Mouse (Mus musculus): ENCODE results near the gene Megf6. TPM values are rescaled to one million over a fixed set of nuclear protein-coding genes. Genes with fewer than 3 reads are reported as not detected.

The Megf6 gene
- polyA plus RNA-seq, 1 experiment from 2014 or later = 5.8 TPM

DNA sequence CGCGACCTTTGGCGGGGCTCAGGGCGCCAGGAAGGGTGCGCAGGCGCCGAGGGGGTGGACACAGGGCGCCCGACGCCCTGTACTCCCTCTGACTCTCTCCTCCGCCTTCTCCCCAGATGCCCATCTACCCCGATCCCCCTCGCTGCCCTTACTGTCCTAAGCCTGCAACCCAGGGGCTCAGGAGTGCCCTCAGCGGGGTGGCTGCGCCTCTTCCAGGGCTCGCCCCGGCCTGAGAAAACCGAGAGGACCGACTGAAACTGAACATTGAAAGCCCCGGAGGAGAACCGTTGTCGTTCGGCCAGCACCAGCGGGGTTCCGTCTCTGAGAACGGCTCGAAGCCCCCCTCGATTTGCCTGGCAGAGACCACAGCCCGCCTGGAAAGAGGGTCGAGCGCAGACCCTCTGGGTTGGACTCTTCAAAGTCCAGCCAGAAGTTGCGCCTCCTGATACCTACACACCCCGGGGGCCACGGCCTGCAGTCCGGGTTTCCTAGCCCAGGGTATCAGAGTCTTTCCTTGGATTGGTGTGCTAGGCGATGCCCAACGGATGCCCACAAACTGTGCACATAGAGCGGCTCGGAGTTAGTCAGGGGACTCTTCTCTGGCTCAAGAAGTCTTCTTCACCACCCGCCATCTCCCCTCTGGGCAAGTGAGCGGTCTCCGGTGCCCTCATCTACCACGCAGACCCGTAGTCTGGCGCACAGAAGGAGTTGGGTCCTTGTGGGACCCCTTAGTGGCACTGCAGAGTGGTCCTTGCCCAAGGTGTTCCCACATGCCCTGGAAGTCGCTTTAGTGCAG, 30.1 kb upstream of the Megf6 start:
- peak overlapping the region; percentile 86 for H3K4me2 ChIP-seq
- H3K9me3 ChIP-seq (replicated peaks) = no peaks in the 10 kb centered on the region
- no peak overlapping the region for H3K27ac ChIP-seq
- ATAC-seq = no peak
- peak overlapping the region; percentile 83 for H3K4me3 ChIP-seq
- WGBS = under 1% methylated on average over 46 of the region's 46 CpGs
- H3K4me1 ChIP-seq = peaks cover 42% of the 10 kb centered on the region
- peaks cover 64% of the 10 kb centered on the region for H3K27me3 ChIP-seq
- no peaks in the 10 kb centered on the region for H3K36me3 ChIP-seq (ENCODE audit: poor library complexity, severe bottlenecking)
- H3K9ac ChIP-seq = peak overlapping the region; percentile 63

DNA sequence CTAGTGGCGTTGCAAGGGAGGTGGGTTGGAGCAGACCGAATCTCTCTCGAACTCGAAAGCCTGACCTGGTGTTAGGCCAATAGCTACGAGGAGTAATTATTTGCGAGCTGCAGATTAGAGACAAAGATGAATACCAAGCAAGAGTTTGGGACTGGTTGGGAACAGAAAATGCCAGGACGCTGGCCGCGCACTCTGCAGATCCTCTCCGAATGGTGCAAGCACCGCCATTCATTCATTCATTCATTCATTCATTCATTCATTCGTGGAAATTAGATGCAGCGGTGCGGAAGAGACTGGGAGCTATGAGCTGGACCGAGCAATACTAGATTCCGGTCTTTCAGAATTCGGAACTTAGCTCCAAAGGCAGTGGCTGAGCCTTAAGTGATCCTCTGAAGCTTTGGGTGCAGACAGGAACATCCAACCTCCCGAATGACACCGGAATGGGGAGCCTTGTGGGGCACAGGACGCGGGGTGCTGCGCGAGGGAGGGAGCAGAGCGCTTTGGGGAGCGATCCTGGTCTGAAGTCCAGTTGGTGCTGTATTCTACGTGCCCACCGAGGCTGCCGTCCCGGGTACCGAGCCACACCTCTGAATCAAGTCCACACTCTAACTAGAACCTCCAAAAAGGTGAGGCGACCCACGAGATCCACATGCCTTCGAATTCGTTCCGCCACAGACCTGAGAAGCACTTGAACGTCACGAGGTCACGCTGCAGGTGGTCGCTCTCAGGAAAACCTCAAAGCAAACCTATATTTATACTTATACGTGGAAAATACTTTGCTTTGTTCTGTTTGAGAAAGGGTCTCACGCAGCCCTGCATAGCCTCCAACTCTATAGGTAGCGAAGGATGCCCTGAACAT, 29.3 kb upstream of the Megf6 start:
- Histone ChIP-seq H3K36me3 (ENCODE audit: poor library complexity, severe bottlenecking) (peaks cover 2% of the 10 kb centered on the region; the same call in 1 of the 2 replicates), H3K27ac (no peak overlapping the region), H3K4me2 (peak overlapping the region; percentile 86), H3K9me3 (replicated peaks) (no peaks in the 10 kb centered on the region), H3K9ac (no peak overlapping the region), H3K4me3 (peak overlapping the region; percentile 83), H3K27me3 (peaks cover 56% of the 10 kb centered on the region), H3K4me1 (peaks cover 42% of the 10 kb centered on the region)
- WGBS = 1% methylated on average over 42 of the region's 42 CpGs
- no peak for ATAC-seq

DNA sequence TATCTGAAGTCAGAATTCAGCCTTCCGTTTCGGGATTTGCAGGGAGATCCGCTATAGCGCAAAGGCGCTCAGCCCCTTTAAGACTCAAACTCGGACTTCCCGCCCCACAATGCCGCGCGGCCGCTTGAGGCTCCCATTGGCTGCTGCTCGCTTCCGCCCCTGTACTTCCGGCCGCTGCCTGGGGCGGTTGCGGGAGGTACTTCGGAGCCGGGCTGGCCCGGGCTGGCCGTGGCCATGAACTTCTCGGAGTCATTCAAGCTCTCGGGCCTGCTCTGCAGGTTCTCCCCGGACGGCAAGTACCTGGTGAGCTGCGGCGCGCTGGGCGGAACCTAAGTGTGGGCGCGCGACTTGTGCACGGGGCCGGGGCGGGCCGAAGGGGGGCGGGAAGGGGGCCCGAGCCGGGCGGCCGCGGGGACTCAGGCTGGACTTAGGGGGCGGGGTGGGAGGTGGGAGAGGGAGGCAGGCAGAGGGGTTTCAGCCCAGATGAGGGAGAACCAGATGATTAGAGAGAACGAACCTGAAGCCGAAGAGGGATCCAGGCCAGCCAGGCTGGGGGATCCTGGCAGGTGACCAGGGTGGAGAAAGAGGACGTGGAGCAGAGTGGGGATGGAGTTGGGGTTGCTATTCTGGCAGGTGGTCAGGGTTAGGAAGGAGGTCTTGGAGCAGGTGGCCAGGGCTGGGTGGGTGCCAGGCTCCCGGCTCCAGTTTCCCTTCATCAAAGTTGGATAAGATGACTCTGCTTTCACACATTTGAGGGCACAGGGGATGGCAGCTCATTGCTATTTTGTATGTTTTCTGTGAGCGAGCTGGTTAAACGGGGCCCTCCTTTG, 28.1 kb upstream of the Megf6 start, which contains the start of gene Wrap73:
Gene Wrap73 (plus strand): TSS at position 162 of the 830 bp plus-strand sequence.
- peak; percentile 96 for ATAC-seq
- Histone ChIP-seq H3K4me3 (peak within 1 kb of the TSS; percentile 83), H3K27me3 (peaks cover 44% of the 10 kb centered on the region), H3K4me1 (peaks cover 42% of the 10 kb centered on the region), H3K4me2 (peak within 1 kb of the TSS; percentile 86), H3K27ac (peak within 1 kb of the TSS; percentile 57), H3K9ac (peak within 1 kb of the TSS; percentile 81), H3K9me3 (replicated peaks) (no peaks in the 10 kb centered on the region), H3K36me3 (ENCODE audit: poor library complexity, severe bottlenecking) (peaks cover 14% of the 10 kb centered on the region)
- WGBS = 2% methylated on average over 48 of the region's 49 CpGs

DNA sequence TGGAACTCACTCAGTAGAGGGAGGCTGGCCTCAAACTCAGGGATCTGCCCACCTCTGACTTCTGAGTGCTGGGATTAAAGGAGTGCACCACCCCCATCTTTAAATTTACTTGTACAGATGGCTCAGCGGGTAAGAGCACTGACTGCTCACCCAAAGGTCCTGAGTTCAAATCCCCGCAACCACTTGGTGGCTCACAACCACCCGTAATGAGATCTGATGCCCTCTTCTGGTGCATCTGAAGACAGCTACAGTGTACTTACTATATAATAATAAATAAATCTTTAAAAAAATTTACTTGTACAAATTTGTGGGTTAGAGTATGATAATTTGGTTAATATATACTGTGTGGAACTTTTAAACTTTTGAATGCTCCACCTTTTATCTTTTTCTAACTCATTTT, 25.8 kb upstream of the Megf6 start:
- ATAC-seq = no peak
- Histone ChIP-seq H3K27me3 (peaks cover 21% of the 10 kb centered on the region), H3K4me1 (peaks cover 37% of the 10 kb centered on the region), H3K4me2 (no peak overlapping the region), H3K9me3 (replicated peaks) (no peaks in the 10 kb centered on the region), H3K36me3 (ENCODE audit: poor library complexity, severe bottlenecking) (peaks cover 34% of the 10 kb centered on the region), H3K4me3 (no peak overlapping the region), H3K27ac (no peak overlapping the region), H3K9ac (no peak overlapping the region)
- WGBS = 76% methylated on average over 3 of the region's 3 CpGs

DNA sequence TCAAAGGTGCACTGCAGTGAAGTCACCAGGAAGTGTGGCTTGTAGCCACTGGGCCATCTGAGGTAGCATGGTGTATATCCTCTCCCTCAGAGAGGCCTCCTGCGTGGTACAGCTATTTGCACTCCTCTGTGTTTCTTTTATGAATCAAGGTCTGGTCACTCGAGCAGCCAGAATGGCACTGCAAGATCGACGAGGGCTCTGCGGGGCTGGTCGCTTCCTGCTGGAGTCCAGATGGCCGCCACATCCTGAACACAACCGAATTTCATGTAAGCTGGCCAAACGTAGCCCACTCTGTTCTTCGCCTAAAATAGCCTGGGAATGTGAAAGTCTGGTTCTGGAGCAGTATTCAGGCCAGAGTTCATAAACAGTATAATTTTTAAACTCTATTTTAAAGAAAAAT, 24.2 kb upstream of the Megf6 start:
- ATAC-seq = no peak
- no peak overlapping the region for H3K9ac ChIP-seq
- peaks cover 5% of the 10 kb centered on the region for H3K27me3 ChIP-seq
- peaks cover 20% of the 10 kb centered on the region for H3K4me1 ChIP-seq
- no peaks in the 10 kb centered on the region for H3K9me3 ChIP-seq (replicated peaks)
- no peak overlapping the region for H3K4me2 ChIP-seq
- peaks cover 50% of the 10 kb centered on the region for H3K36me3 ChIP-seq (ENCODE audit: poor library complexity, severe bottlenecking)
- H3K27ac ChIP-seq = no peak overlapping the region
- no peak overlapping the region for H3K4me3 ChIP-seq
- WGBS = 87% methylated on average over 10 of the region's 10 CpGs

DNA sequence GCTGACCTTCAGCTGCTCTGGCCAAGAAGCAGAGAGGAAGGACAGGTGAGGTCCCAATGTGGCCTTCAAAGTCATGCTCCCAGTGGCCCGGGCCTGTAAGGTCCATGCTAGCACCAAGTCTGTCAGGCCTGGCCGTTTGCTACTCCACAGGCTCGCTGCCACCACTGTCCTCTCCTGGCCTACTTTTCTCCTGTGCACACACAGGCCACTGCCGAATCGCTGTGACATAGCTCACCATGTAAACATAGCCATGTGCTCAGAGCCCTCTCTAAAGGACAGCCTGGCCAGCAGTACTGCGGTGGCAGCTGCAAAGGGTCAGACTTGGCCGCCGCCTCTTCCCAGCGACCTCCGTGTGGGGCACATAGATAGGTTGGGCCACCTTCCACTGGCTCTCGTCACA, 16.4 kb upstream of the Megf6 start:
- H3K9ac ChIP-seq = no peak overlapping the region
- no peak overlapping the region for H3K4me2 ChIP-seq
- no peak for ATAC-seq
- H3K27me3 ChIP-seq = no peaks in the 10 kb centered on the region
- peaks cover 5% of the 10 kb centered on the region for H3K4me1 ChIP-seq
- no peak overlapping the region for H3K27ac ChIP-seq
- WGBS = 73% methylated on average over 11 of the region's 11 CpGs
- H3K36me3 ChIP-seq (ENCODE audit: poor library complexity, severe bottlenecking) = peaks cover 97% of the 10 kb centered on the region
- no peaks in the 10 kb centered on the region for H3K9me3 ChIP-seq (replicated peaks)
- H3K4me3 ChIP-seq = no peak overlapping the region

DNA sequence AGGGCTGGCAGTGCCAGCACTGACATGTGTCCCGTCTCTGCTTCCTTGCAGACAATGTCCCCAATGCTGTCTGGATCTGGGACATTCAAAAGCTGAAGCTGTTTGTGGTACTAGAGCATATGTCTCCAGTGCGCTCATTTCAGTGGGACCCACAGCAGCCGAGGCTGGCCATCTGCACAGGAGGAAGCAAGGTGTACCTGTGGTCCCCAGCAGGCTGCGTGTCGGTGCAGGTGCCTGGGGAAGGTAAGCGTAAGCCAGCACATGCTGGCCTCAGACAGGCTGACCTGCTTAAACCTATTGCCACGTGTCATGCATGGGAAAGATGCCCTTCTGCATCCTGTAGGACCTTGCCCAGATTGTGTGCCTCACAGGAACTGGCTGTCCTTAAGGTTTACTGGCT, 14.5 kb upstream of the Megf6 start:
- H3K4me3 ChIP-seq = no peak overlapping the region
- no peak overlapping the region for H3K27ac ChIP-seq
- H3K9ac ChIP-seq = no peak overlapping the region
- 87% methylated on average over 7 of the region's 7 CpGs for WGBS
- H3K4me1 ChIP-seq = peaks cover 15% of the 10 kb centered on the region
- no peaks in the 10 kb centered on the region for H3K9me3 ChIP-seq (replicated peaks)
- no peaks in the 10 kb centered on the region for H3K27me3 ChIP-seq
- ATAC-seq = no peak
- H3K36me3 ChIP-seq (ENCODE audit: poor library complexity, severe bottlenecking) = peaks cover 77% of the 10 kb centered on the region
- no peak overlapping the region for H3K4me2 ChIP-seq

DNA sequence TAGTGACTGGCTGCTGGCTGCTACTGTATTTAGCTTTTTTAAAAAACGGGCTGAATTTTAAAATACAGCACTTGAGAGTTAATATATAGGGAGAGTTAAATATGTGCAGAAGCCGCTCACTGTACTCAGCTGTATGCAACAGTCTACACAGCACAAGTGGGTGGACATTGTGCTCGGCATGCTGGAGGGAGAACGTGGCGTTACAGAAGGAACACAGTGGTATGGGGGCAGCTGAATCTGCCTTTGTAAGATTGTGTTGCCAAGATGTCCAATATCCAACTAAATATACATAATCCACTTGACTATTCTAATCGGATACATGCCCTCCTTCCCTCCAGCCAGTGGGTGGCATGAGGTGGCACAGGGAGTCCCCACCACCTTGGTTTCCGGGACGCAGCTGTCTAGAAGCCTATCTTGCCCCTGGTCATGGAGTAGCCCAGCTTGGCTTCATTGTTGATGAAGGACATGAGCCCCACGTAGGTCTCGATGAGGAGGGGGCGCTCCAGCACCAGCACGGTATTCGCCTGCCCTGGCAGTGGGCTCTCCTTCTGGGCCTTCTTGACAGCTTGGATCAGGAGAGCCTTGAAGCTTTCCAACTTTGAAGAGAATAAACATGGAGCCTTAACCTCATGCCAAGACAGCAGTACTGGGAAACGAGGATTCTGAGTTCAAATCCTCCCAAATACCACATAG, 12.4 kb upstream of the Megf6 start:
- Histone ChIP-seq H3K27me3 (no peaks in the 10 kb centered on the region), H3K9me3 (replicated peaks) (no peaks in the 10 kb centered on the region), H3K9ac (no peak overlapping the region), H3K4me3 (no peak overlapping the region), H3K36me3 (ENCODE audit: poor library complexity, severe bottlenecking) (peaks cover 57% of the 10 kb centered on the region), H3K4me1 (peaks cover 22% of the 10 kb centered on the region), H3K27ac (no peak overlapping the region), H3K4me2 (no peak overlapping the region)
- no peak for ATAC-seq
- WGBS = 94% methylated on average over 14 of the region's 14 CpGs

DNA sequence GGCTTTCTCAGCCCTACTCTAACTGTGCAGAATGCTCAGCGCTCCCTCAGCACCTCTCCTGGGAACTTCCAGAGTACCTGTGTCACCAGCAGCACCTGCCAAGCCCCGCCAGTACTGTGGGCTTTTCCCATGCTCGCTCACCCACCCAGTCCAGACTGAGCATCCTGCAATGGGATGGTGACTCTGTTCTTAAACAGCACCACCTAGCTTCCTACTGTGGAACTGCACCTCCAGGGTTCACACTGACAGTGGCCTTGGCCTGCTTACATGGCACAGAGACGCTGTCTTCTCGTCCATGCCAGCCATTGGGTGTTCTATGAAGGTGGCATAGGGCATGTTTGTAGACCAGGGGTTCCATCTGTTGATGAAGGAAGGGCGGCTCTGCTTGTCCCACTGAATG, 11.5 kb upstream of the Megf6 start:
- Histone ChIP-seq H3K27me3 (no peaks in the 10 kb centered on the region), H3K4me1 (peaks cover 22% of the 10 kb centered on the region), H3K9me3 (replicated peaks) (no peaks in the 10 kb centered on the region), H3K4me3 (peak overlapping the region; percentile 88), H3K27ac (no peak overlapping the region), H3K4me2 (peak overlapping the region; percentile 84), H3K9ac (no peak overlapping the region), H3K36me3 (ENCODE audit: poor library complexity, severe bottlenecking) (peaks cover 50% of the 10 kb centered on the region)
- ATAC-seq = peak; percentile 11; the same call in 1 of the 2 replicates
- WGBS = 12% methylated on average over 6 of the region's 6 CpGs

DNA sequence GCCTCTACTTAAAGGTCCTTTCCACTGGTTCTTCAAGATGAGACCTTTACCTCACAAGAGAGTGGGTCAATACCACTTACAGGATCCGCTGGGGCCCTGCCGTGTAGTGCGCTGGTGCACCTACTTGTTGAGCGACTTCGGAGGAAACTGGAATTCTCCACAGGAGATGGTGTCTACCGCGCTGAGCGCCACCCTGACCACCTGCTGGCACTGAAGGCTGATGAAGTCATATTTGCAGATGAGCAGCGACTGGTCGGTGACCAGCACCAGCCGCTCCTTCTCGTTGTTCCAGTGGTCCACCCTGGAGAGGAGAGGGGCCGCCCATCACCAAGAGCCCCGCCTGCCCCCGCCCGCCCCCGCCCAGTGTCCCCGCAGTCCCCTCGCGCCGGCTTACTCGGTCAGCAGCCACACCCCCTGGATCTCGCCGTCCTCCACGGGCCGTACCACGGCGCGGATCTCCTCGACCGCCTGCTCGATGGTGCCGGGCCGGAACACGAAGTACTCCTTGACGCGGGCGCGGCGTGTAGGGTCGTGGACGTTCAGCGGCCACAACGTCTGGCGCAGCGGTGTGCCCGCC, 10.5 kb upstream of the Megf6 start:
- 2% methylated on average over 41 of the region's 47 CpGs for WGBS
- H3K9ac ChIP-seq = peak overlapping the region; percentile 81
- peaks cover 22% of the 10 kb centered on the region for H3K4me1 ChIP-seq
- peaks cover 40% of the 10 kb centered on the region for H3K36me3 ChIP-seq (ENCODE audit: poor library complexity, severe bottlenecking)
- peak; percentile 56 for ATAC-seq
- peak overlapping the region; percentile 88 for H3K4me3 ChIP-seq
- no peaks in the 10 kb centered on the region for H3K9me3 ChIP-seq (replicated peaks)
- H3K27me3 ChIP-seq = no peaks in the 10 kb centered on the region
- H3K27ac ChIP-seq = peak overlapping the region; percentile 61
- H3K4me2 ChIP-seq = peak overlapping the region; percentile 84
